Mouse (Mus musculus) thymus, postnatal 4 days (tissue): ENCODE measurements around the gene Clk1.
A peak's percentile ranks its signal among the peaks of the same experiment; 100 is the strongest.

Source experiments
- DNase-seq: peaks from one replicate; pipeline ENCODE4 v3.0.0; 2021

Clk1 gene

GRCm38 (mm10) chr1:58423371-58424248, at the start of gene Clk1:
TSS of gene Clk1 (minus strand) at chr1:58424066.
- peak; percentile 98 for DNase-seq

GRCm38 (mm10) chr1:58465561-58465960, 41.7 kb upstream of the Clk1 start:
- DNase-seq: no peak

- DNase-seq: no peak
These were observed 41.2 kb upstream of the Clk1 start for GRCm38 (mm10) chr1:58465042-58465441.

GRCm38 (mm10) chr1:58463935-58464334, 40.1 kb upstream of the Clk1 start:
- DNase-seq: no peak

DNA sequence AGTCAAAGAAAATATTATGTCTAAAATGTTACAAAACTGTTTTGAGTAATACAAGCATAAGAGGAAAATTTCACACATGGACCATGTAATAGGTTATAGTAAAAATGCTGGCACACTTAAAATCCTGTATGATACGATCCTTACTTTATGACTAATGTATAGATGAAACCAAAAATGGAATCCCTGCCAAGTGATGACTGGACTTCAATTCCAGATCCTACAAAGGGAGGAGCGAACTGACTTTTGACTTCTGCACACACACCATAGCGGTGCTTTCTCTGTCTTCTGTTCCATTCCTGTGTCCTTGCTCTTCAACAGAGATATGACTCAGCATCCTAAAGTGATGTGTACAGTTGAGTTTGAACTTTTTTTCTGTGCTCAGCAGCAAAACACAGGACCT, 36.7 kb upstream of the Clk1 start:
- no peak for DNase-seq

DNA sequence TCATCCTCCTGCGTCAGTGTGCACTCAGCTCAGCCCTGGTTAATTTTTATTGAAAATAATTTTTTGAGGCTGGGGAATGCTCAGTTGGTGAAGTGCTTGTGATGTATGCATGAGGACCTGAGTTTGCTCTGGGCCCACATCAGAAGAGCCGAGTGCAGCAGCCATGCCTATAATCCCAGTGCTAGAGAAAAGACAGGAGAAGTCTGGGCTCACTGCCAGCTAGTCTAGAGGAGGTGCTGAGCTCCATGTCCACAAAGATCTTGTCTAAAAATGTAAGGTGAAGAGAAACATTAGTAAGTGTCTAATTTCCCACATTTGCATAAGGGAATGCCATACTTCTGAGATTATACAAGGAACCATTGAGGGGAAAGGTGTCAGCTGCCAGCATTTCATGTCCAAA, 35.0 kb upstream of the Clk1 start:
- no peak for DNase-seq

DNA sequence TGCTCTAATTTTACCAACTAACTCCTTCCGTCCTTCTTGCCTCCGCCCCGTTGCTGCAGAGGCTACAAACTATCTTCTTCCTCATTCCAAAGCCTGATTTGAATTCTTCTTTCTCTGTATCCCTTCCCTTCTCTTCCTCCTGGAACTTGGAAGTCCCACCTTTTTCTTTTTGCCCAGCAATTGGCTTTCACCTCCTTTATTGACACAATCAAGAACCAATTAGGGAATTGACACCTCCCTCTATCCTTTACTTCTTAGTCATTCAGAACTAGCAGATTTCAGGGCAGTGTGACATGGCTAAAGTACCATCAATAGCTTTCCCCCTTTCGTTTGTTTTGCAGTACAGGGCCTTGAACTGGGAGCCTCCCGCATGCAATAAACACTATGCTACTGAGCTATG, 34.3 kb upstream of the Clk1 start:
- DNase-seq: no peak

- DNase-seq: no peak
These were observed 30.4 kb upstream of the Clk1 start for GRCm38 (mm10) chr1:58454316-58454715.

- DNase-seq: no peak
These were observed 24.5 kb upstream of the Clk1 start for GRCm38 (mm10) chr1:58448396-58448795.

GRCm38 (mm10) chr1:58447766-58448165, 23.9 kb upstream of the Clk1 start:
- no peak for DNase-seq

DNA sequence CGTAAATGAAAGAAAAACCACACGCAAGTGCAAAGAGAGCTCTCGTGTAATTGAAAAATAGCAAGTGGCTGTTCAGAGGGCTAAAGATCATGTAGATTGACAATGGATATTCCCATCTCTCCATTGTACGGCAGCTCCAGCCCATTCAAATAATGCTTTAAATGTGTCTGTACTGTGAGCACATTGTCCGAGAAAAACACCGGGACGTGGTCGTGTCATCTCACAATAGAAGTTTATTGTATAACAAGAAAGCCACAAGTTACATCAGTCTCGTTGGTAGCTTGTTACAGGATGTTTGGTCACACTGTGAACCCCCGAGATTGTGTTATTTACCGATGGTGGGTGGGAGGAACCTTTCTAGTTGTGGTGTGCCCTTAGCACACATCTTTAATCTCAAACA, 22.0 kb upstream of the Clk1 start:
- peak; percentile 12 for DNase-seq

DNA sequence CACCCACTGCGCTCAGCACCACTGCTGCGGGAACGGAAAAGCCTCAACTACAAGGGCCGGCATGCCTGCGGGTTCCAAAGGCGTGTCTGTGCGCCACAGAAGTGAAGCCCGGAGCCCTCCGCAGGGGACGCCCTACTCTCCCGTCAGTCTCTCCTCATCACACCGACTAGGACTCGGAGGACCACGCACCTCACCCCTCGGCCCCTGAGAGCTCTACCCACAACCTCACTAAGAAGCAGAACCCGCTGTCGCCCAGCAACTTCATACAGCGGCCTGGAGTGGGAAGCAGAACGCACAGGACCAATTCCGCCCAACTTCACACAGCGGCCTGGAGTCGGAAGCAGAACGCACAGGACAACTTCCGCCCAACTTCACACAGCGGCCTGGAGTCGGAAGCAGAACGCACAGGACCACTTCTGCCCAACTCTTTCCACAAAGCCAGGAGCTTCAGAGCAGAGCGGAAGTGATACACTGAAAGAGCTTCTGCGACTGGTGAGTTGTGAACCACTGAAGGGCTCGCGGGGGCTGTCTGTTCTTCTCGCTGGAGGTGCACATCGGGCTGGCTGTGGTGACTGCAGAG, 21.4 kb upstream of the Clk1 start, which contains the start of the genes Nif3l1 and Ppil3:
TSS of gene Nif3l1 (plus strand) at position 9 of the 580 bp plus-strand sequence.
TSS of gene Ppil3 (minus strand) at position 344 of the 580 bp plus-strand sequence.
- peak; percentile 82 for DNase-seq

DNA sequence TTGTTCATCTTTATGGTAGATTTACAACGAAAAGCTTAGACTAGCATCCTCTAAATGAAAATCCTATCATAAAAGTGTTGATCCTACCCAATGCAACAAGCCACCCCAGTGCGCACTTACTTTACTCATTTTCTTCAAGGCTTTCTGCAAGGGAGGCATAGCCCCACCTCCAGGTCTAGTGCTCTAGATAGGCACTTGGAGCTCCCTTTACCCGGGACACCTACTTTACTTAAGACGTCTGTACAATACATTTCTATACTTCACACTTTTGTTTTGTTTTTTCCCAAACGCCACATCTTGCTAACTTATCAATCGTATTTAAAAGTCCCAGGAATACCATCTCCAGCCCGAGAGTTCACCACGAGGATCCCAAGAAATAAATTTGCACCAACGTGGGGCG, 20.8 kb upstream of the Clk1 start:
- no peak for DNase-seq

- DNase-seq: no peak
These were observed 685 bp upstream of the Clk1 start for GRCm38 (mm10) chr1:58424551-58424950.

- peak; percentile 32 for DNase-seq
These were observed 987 bp downstream of the Clk1 start for GRCm38 (mm10) chr1:58422879-58423278.

- DNase-seq: no peak
These were observed 2.9 kb downstream of the Clk1 start for GRCm38 (mm10) chr1:58420961-58421360.

- no peak for DNase-seq
These were observed 3.8 kb downstream of the Clk1 start for GRCm38 (mm10) chr1:58420032-58420431.

- no peak for DNase-seq
These were observed 7.8 kb downstream of the Clk1 start for GRCm38 (mm10) chr1:58416048-58416447.

GRCm38 (mm10) chr1:58415442-58415841, 8.4 kb downstream of the Clk1 start:
- DNase-seq: no peak

- no peak for DNase-seq
These were observed 13.1 kb downstream of the Clk1 start for GRCm38 (mm10) chr1:58410776-58411175.

GRCm38 (mm10) chr1:58410198-58410588, 13.7 kb downstream of the Clk1 start:
- no peak for DNase-seq

- no peak for DNase-seq
These were observed 14.2 kb downstream of the Clk1 start for GRCm38 (mm10) chr1:58409553-58410197.

DNA sequence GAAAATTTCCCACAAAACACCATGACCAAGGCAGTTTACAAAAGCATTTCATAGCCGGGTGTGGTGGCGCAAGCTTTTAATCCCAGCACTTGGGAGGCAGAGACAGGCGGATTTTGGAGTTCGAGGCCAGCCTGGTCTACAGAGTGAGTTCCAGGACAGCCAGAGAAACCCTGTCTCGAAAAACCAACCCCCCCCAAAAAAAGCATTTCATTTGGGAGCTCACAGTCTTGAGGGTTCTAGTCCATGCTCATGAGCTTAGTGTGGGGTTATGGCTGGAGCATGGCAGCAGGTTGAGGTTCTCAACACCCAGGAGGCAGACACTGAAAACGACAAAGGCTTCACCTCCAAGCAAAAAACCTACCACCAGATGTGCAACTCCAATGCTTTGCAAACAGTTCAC, 15.7 kb downstream of the Clk1 start:
- DNase-seq: no peak

GRCm38 (mm10) chr1:58407321-58407720, 16.5 kb downstream of the Clk1 start:
- no peak for DNase-seq
